Comparison of ENCODE assay signal across 19 mouse cellular contexts in genomic region chr4:140271913-140272312, GRCm38 (mm10). TPM values are rescaled to one million over a fixed set of nuclear protein-coding genes. Genes with fewer than 3 reads are reported as not detected.
"Had no signal": no experiment of that assay in that cellular context is flagged by ENCODE, and none has a peak within 500 bp of the region (broad histone marks: within the 10 kb centered on the region; RNA-seq: fewer than 3 reads in every experiment).

No protein-coding gene starts in this region.

- H3K4me1 ChIP-seq: kidney, embryonic 15.5 days; limb, embryonic 15.5 days; liver, embryonic 12.5 days; lung, embryonic 15.5 days; neural tube, embryonic 12.5 days had no signal

- ATAC-seq: liver, embryonic 12.5 days had no signal

- H3K27ac ChIP-seq: kidney, embryonic 15.5 days; left cerebral cortex, adult 2 months; limb, embryonic 15.5 days; liver, embryonic 12.5 days; lung, embryonic 15.5 days; macrophage; neural tube, embryonic 12.5 days had no signal

- H3K27me3 ChIP-seq: kidney, embryonic 15.5 days; limb, embryonic 15.5 days; liver, embryonic 12.5 days; lung, embryonic 15.5 days; neural tube, embryonic 12.5 days had no signal

- DNase-seq: kidney, adult 2 months; kidney, postnatal 14 days; lung, postnatal 14 days; midbrain, embryonic 14.5 days; retina, postnatal 1 day; right cerebral cortex, postnatal 4 days; spleen, adult 18-20 months; thymus, adult 18-20 months; thymus, postnatal 25 days had no signal

- H3K4me2 ChIP-seq: kidney, embryonic 15.5 days; limb, embryonic 15.5 days; liver, embryonic 12.5 days; lung, embryonic 15.5 days; neural tube, embryonic 12.5 days had no signal

- H3K4me3 ChIP-seq: kidney, embryonic 15.5 days; left cerebral cortex, adult 2 months; limb, embryonic 15.5 days; liver, embryonic 12.5 days; lung, embryonic 15.5 days; neural tube, embryonic 12.5 days had no signal

- H3K9me3 ChIP-seq: kidney, embryonic 15.5 days; limb, embryonic 15.5 days; lung, embryonic 15.5 days had no signal

- H3K36me3 ChIP-seq: kidney, embryonic 15.5 days; limb, embryonic 15.5 days; liver, embryonic 12.5 days; lung, embryonic 15.5 days; neural tube, embryonic 12.5 days had no signal

- H3K9ac ChIP-seq: kidney, embryonic 15.5 days; limb, embryonic 15.5 days; liver, embryonic 12.5 days; lung, embryonic 15.5 days; neural tube, embryonic 12.5 days had no signal

RNA-seq across cellular contexts. Expression of gene Igsf21, which starts 25.3 kb away (rescaled TPM):
- total RNA-seq: monocyte, adult 5-6 weeks; neutrophil, adult 5-6 weeks had no signal
- polyA plus RNA-seq: liver, embryonic 16.5 days; macrophage had no signal
